Mouse (Mus musculus) myocyte (in vitro differentiated cells): ENCODE results near the gene Tspan9.
A peak's percentile ranks its signal among the peaks of the same experiment; 100 is the strongest.

Experiments used
- E2F4 ChIP-seq: IDR thresholded peaks from one replicate; pipeline ENCODE4 v1.6.1; 2011; ENCODE audit warnings: mild to moderate bottlenecking, control low read depth, moderate library complexity; ENCODE audit not compliant: insufficient read depth
- MAX ChIP-seq: IDR thresholded peaks from one replicate; pipeline ENCODE4 v1.6.1; 2011; ENCODE audit warnings: low read depth, mild to moderate bottlenecking, control low read depth
- MYOG ChIP-seq, 3 experiments: IDR thresholded peaks; one replicate each; pipeline ENCODE4 v1.6.1; 2011; ENCODE audit warnings: control low read depth in 2 of 3, low read depth in 2 of 3, mild to moderate bottlenecking in 2 of 3; ENCODE audit not compliant: insufficient read length in 2 of 3, control insufficient read depth in 1 of 3, insufficient read depth in 1 of 3
- POLR2A ChIP-seq: IDR thresholded peaks from one replicate; pipeline ENCODE4 v1.6.1; 2011; ENCODE audit warnings: low read depth, mild to moderate bottlenecking, control low read depth, moderate library complexity; ENCODE audit not compliant: insufficient read length
- POLR2AphosphoS2 ChIP-seq: IDR thresholded peaks from one replicate; pipeline ENCODE4 v1.6.1; 2011; ENCODE audit warnings: low read depth, control low read depth; ENCODE audit not compliant: insufficient read length
- SRF ChIP-seq: IDR thresholded peaks from one replicate; pipeline ENCODE4 v1.6.1; 2011; ENCODE audit warnings: low read depth; ENCODE audit not compliant: control insufficient read depth, insufficient read length
- TCF12 ChIP-seq: IDR thresholded peaks from one replicate; pipeline ENCODE4 v1.6.1; 2011; ENCODE audit warnings: mild to moderate bottlenecking, control low read depth; ENCODE audit not compliant: poor library complexity, insufficient read depth, severe bottlenecking
- TCF3 ChIP-seq: IDR thresholded peaks from one replicate; pipeline ENCODE4 v1.6.1; 2011; ENCODE audit warnings: low read depth, control low read depth; ENCODE audit not compliant: insufficient read length
- USF1 ChIP-seq: IDR thresholded peaks from one replicate; pipeline ENCODE4 v1.6.1; 2011; ENCODE audit warnings: low read depth, mild to moderate bottlenecking, control low read depth, moderate library complexity

DNA sequence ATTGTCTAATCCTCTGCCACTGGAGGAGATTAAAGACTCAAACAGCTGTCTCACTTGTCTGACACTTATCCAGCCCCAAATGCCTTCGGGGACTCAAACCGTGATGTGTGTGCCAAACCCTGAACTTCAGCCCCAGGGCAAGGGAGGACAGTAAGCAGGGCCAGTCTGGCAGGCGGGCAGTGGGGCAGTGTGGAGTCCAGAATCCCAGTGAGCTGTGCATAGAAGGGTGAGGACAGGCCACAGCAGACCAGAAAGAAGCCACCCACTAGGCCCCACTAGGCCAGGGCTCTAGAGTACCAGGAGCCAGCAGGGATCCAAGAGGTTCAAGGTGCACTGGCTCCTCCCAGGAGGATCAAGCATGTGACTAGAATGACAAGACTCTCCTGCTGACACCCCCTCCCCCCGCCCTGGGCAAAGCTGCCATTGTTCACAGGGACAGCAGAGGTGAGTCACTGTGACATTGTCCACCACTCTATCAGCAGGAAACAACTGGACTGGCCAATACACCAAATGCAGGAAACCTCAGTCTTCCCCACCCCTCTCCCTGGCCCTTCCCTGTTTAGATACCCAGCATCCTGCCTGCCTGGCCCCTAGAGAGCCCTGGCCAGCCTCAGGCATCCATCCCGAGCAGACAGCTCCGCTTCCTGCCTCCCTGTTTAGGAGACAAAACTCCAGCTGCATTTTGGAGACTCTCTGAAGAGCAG lies 40.9 kb downstream of the Tspan9 start:
- TF ChIP-seq TCF12 (peak; percentile 41), E2F4 (no peak), POLR2A (no peak), MAX (no peak), POLR2AphosphoS2 (no peak), MYOG (IDR thresholded peaks at IDR 0.05; ENCODE audit: control insufficient read depth in 1 of 3, insufficient read depth in 1 of 3, insufficient read length in 2 of 3, low read depth in 2 of 3) (peak in 2 of 3 experiments; percentile 18 to 75), USF1 (no peak), TCF3 (peak; percentile 22), SRF (no peak)
